Comparison of ENCODE assay signal across 10 mouse cellular contexts in the genomic region with DNA sequence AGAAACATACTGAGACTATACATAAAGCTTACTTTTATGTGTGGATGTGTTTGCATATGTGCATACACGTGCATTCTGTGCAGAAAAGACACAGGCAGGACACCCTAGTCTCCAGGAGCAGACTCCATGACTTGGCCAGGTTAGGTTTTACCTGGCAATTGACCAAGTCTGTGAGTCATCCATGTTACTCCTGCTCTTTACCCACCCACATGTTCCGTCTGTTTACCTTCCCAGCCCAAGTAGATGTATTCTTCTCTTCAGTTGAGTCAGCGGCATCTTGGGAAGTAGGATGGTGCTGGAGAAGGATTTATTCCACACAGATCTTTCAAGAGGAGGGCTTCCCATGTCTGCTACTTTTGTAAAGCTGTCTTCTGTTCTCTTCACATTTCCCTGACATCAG. TPM values are rescaled to one million over a fixed set of nuclear protein-coding genes. Genes with fewer than 3 reads are reported as not detected.
DNase-seq lines count a peak whose midpoint lies in the region; ATAC-seq and TF ChIP-seq lines count a peak whose summit lies in the region.
"Had no signal": no experiment of that assay in that cellular context is flagged by ENCODE, and none has a peak within 500 bp of the region (broad histone marks: within the 10 kb centered on the region; RNA-seq: fewer than 3 reads in every experiment).

No protein-coding gene starts in this region.

- peak; percentile 62 for DNase-seq in urinary bladder, postnatal 14 days (ENCODE audit: low spot score)
- DNase-seq in urinary bladder, postnatal 10 days (ENCODE audit: low spot score): no peak
- DNase-seq in large intestine, adult 2 months (ENCODE audit: low read depth, low spot score): peak; percentile 80
- no peak for DNase-seq in embryo, embryonic 9.5 days (ENCODE audit: extremely low spot score)
- no peak for DNase-seq in spleen, postnatal 10 days (ENCODE audit: low spot score in 2 of 2)
- DNase-seq: thymus, postnatal 14 days had no signal

- H3K4me1 ChIP-seq in intestine, embryonic 15.5 days (replicated peaks): no peaks in the 10 kb centered on the region
- H3K4me1 ChIP-seq in intestine, postnatal 0 days (replicated peaks; ENCODE audit: control insufficient read depth, insufficient read depth, low read length): no peaks in the 10 kb centered on the region

- H3K27ac ChIP-seq in intestine, embryonic 15.5 days: no peak overlapping the region
- no peak overlapping the region for H3K27ac ChIP-seq in intestine, postnatal 0 days (ENCODE audit: low read depth, low read length)

- H3K36me3 ChIP-seq in intestine, embryonic 15.5 days: peaks cover 25% of the 10 kb centered on the region
- peaks cover 54% of the 10 kb centered on the region for H3K36me3 ChIP-seq in intestine, postnatal 0 days (ENCODE audit: control insufficient read depth, insufficient read depth)

- no peaks in the 10 kb centered on the region for H3K27me3 ChIP-seq in intestine, embryonic 15.5 days (replicated peaks)
- H3K27me3 ChIP-seq in intestine, postnatal 0 days (replicated peaks; ENCODE audit: control insufficient read depth, insufficient read depth, low read length): no peaks in the 10 kb centered on the region
- H3K27me3 ChIP-seq: heart, embryonic 12.5 days had no signal

- H3K4me2 ChIP-seq in intestine, embryonic 15.5 days (replicated peaks): no peak overlapping the region
- no peak overlapping the region for H3K4me2 ChIP-seq in intestine, postnatal 0 days (replicated peaks; ENCODE audit: low read depth)
- H3K4me2 ChIP-seq: heart, embryonic 12.5 days had no signal

- 58% methylated on average over 3 of the region's 3 CpGs for WGBS in intestine, embryonic 15.5 days
- WGBS in intestine, postnatal 0 days: 54% methylated on average over 3 of the region's 3 CpGs
- 19% methylated on average over 3 of the region's 3 CpGs for WGBS in large intestine, adult 2 months

- ATAC-seq in intestine, embryonic 15.5 days: peak; percentile 59
- ATAC-seq in intestine, postnatal 0 days: no peak
- ATAC-seq: inflammation-experienced regulatory T-cells, adult 6 months had no signal

- H3K4me3 ChIP-seq in intestine, embryonic 15.5 days (replicated peaks): no peak overlapping the region
- H3K4me3 ChIP-seq in intestine, postnatal 0 days (ENCODE audit: low read depth, low read length): no peak overlapping the region
- H3K4me3 ChIP-seq: heart, embryonic 12.5 days had no signal

- H3K9me3 ChIP-seq in intestine, embryonic 15.5 days: no peaks in the 10 kb centered on the region
- H3K9me3 ChIP-seq in intestine, postnatal 0 days (ENCODE audit: control insufficient read depth): no peaks in the 10 kb centered on the region
- H3K9me3 ChIP-seq: heart, embryonic 12.5 days had no signal

- TF ChIP-seq CTCF in intestine, postnatal 0 days (IDR thresholded peaks at IDR 0.05; ENCODE audit: low read depth): no peak

- H3K9ac ChIP-seq in intestine, embryonic 15.5 days: no peak overlapping the region
- no peak overlapping the region for H3K9ac ChIP-seq in intestine, postnatal 0 days (ENCODE audit: low read depth, low read length)
- H3K9ac ChIP-seq: heart, embryonic 12.5 days had no signal

RNA-seq across cellular contexts. Expression of a gene that starts 27.2 kb away (rescaled TPM):
- 11.1 and 12.0 TPM in 2 replicates for polyA plus RNA-seq in intestine, embryonic 15.5 days (2015; fragmentation: Nextera tagmentation; extraction: Ambion mirVana)
- polyA plus RNA-seq in intestine, postnatal 0 days (2015; fragmentation: Nextera tagmentation; extraction: Ambion mirVana): 3.3 and 4.1 TPM in 2 replicates
- 3.6 and 5.2 TPM in 2 replicates for polyA plus RNA-seq in large intestine, adult 2 months (2012; rRNA removed)

Comparison
In these comparisons a context has a peak if more than half of its experiments do, and no peak if none do; other contexts are left out.
1. DNase-seq: peak in urinary bladder, postnatal 14 days (single experiment) and large intestine, adult 2 months (single experiment); none in urinary bladder, postnatal 10 days (single experiment), embryo, embryonic 9.5 days (single experiment) and spleen, postnatal 10 days (0 of 2).